Mouse (Mus musculus): ENCODE measurements around the gene Adss. TPM values are rescaled to one million over a fixed set of nuclear protein-coding genes. Genes with fewer than 3 reads are reported as not detected.

Gene Adss
- polyA plus RNA-seq, 1 experiment from 2014 or later: 63.9 TPM

DNA sequence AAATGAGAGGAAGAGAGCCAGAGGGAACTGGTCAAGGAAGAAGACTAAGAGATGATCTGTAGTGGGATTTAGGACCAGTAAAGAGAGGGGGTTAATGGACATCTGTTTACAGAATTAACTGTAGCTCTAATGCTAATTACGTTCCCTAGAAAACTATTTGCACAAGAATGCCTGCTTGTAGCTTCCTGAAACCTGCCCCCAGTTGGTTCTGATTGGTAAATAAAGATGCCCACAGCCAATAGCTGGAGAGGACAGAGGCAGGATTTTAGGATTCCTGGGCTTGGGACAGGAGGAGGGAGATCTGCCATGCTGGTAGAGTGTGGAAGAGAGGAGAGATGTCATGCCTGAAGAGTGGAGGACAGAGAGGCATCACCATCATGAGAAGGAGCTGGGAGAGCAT lies 42.8 kb downstream of the Adss start:
- DNase-seq (ENCODE audit: low spot score): no peak
- Histone ChIP-seq H3K4me3 (no peak overlapping the region), H3K36me3 (replicated peaks) (peaks cover 14% of the 10 kb centered on the region), H3K4me1 (peaks cover 14% of the 10 kb centered on the region), H3K27ac (replicated peaks) (no peak overlapping the region), H3K9me3 (peaks cover 26% of the 10 kb centered on the region), H3K27me3 (replicated peaks; ENCODE audit: low read depth, poor library complexity, severe bottlenecking) (no peaks in the 10 kb centered on the region)
- 46% methylated on average over 1 of the region's 1 CpGs for WGBS

DNA sequence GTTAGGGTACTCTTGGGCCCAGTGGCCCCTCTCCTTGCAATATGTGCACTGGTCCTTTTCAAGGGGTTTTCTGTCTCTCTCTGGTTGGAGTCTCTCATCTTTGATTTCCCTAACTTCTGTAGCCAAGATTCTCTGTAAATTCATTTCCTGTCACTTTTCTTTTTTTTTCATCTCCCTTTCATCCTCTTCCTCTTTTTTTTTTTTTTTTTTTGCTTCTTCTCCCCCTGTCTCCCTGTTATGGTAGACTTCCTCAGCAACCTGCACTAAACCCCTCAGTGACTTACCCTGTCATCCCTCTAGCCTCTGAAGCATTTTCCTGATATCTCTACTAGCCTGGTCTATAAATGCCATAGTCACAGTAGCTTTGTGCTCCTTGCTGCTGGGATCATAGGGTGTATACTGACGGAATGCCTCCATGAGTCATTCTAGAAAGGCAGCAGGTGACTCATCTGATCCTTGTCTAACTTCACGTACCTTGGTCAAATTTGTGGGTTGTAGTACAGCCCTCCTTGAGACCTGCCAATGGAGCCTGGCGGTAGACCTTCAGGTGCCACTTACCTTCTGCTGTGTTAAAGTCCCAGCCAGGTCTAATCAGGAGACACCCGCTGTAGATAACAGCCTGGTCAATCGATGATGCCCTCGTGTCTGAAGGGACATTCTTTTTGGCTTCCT lies 48.3 kb downstream of the Adss start:
- H3K9me3 ChIP-seq: peaks cover 26% of the 10 kb centered on the region
- H3K4me1 ChIP-seq: no peaks in the 10 kb centered on the region
- no peak for DNase-seq (ENCODE audit: low spot score)
- H3K27me3 ChIP-seq (replicated peaks; ENCODE audit: low read depth, poor library complexity, severe bottlenecking): no peaks in the 10 kb centered on the region
- H3K36me3 ChIP-seq (replicated peaks): peaks cover 19% of the 10 kb centered on the region
- WGBS: 96% methylated on average over 6 of the region's 6 CpGs
- no peak overlapping the region for H3K4me3 ChIP-seq
- no peak overlapping the region for H3K27ac ChIP-seq (replicated peaks)

DNA sequence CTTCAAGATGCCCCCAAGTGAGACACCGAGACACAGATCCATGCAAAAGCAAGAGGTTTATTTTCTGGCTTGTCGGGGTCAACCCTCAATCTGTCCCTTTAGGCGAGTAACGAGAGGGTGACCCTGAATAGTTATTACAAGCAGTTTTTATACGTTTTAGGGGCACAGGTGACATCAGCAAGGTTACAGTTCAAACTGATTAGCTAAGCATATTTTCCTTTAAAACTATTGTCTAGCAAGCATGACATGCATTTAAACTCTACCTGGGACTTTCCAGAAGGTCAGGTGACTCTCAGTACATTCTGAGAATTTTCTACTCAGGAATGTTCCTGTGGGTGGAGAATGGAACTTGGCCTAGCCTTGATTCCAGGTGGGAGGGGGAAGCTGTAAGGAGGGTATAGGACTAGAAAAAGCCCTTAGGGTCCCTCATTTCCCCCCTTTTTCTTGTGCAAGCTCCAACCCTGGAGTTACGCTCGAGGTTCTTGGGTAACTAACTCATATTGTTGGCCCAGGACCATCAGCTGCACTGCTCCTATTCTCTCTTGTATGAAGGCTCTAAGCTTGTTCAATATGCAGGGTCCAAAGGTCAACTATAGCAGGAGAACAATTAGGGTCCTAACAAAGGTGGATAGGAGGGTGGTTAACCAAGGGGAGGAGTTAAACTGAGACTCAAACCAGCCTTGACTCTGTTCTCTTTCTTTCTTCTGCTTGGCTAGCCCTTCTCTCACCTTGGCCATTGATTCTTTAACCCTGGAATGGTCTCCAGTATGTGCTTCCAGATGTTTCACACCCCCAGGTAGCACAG lies 51.6 kb downstream of the Adss start:
- DNase-seq (ENCODE audit: low spot score): no peak
- peaks cover 9% of the 10 kb centered on the region; the same call in 1 of the 2 replicates for H3K36me3 ChIP-seq (replicated peaks)
- 81% methylated on average over 7 of the region's 7 CpGs for WGBS

DNA sequence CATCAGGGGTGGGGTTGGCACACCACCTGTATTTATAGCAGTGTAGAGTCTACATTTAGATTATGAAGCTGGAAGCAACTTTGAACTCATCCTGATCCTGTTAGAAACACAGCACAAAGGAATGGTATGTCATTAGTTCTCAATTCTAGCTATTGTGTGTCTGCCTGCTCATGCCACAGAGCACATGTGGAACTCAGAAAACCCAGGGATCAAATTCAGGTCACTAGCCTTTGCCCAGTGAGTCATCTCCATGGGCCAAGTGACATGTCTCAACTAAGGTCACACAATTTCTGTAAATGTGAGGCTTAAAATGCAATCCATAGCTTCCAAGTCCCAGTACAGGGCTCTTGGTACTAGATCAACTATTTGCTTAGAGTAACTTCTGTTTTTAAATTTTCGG lies 54.2 kb downstream of the Adss start:
- Histone ChIP-seq H3K36me3 (replicated peaks) (no peaks in the 10 kb centered on the region), H3K9me3 (no peaks in the 10 kb centered on the region)
- WGBS: 82% methylated on average over 1 of the region's 1 CpGs

More for the DNA sequence above, 51.6 kb downstream of the Adss start:
- peaks cover 10% of the 10 kb centered on the region for H3K9me3 ChIP-seq
- no peaks in the 10 kb centered on the region for H3K4me1 ChIP-seq
- H3K4me3 ChIP-seq: no peak overlapping the region
- H3K27me3 ChIP-seq (replicated peaks; ENCODE audit: low read depth, poor library complexity, severe bottlenecking): no peaks in the 10 kb centered on the region
- no peak overlapping the region for H3K27ac ChIP-seq (replicated peaks)

DNA sequence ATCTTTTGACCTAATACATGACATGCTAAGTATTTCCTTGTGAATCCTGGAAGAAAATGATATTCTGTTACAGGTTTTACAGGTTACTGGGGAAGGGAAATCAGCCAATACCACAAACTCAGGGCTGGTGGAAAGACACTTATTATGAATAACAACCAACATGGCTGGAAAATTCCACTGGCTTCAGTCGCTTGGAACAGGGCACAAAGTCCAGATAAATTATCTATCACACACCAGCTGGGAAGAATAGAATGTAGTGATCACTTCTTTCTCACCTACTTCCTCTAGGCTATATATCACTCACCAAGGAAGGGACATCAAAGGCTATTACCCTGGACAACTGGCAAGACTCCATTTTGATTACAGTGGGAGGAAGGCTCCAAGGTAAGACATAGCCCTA lies 55.6 kb downstream of the Adss start:
- Histone ChIP-seq H3K36me3 (replicated peaks) (no peaks in the 10 kb centered on the region), H3K4me1 (no peaks in the 10 kb centered on the region), H3K27ac (replicated peaks) (no peak overlapping the region), H3K27me3 (replicated peaks; ENCODE audit: low read depth, poor library complexity, severe bottlenecking) (no peaks in the 10 kb centered on the region), H3K4me3 (no peak overlapping the region), H3K9me3 (no peaks in the 10 kb centered on the region)
- no peak for DNase-seq (ENCODE audit: low spot score)
- 85% methylated on average over 1 of the region's 1 CpGs for WGBS

More for the DNA sequence above, 54.2 kb downstream of the Adss start:
- Histone ChIP-seq H3K4me3 (no peak overlapping the region), H3K4me1 (no peaks in the 10 kb centered on the region), H3K27ac (replicated peaks) (no peak overlapping the region), H3K27me3 (replicated peaks; ENCODE audit: low read depth, poor library complexity, severe bottlenecking) (no peaks in the 10 kb centered on the region)
- no peak for DNase-seq (ENCODE audit: low spot score)

DNA sequence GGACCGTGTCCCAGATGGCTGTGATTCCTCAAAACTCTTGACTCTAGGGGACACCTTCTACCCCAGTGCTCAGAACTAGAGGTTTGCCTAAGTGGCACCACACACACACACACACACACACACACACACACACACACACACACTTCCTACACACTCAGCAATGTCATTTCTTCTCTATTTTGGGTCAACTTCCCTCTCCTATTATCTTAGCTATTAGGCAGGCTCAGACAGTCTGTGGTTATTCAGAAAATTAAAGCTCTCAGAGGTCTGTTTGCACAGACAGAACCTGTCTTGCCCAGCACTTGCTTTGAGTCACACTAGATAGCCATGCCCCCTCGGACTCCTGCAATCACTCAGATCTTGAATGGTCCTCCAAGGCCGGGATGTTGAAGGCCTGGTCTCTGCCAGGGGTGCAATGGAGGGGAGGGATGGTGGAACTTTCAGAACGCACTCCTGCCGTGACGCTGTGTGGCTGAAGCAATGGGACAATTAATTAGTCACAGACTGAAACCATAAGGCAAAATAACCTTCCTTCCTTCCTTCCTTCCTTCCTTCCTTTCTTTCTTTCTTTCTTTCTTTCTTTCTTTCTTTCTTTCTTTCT lies 58.7 kb downstream of the Adss start:
- Histone ChIP-seq H3K9me3 (no peaks in the 10 kb centered on the region), H3K27me3 (replicated peaks; ENCODE audit: low read depth, poor library complexity, severe bottlenecking) (no peaks in the 10 kb centered on the region), H3K4me3 (no peak overlapping the region), H3K27ac (replicated peaks) (no peak overlapping the region), H3K36me3 (replicated peaks) (no peaks in the 10 kb centered on the region), H3K4me1 (no peaks in the 10 kb centered on the region)
- WGBS: 66% methylated on average over 6 of the region's 6 CpGs
- no peak for DNase-seq (ENCODE audit: low spot score)

DNA sequence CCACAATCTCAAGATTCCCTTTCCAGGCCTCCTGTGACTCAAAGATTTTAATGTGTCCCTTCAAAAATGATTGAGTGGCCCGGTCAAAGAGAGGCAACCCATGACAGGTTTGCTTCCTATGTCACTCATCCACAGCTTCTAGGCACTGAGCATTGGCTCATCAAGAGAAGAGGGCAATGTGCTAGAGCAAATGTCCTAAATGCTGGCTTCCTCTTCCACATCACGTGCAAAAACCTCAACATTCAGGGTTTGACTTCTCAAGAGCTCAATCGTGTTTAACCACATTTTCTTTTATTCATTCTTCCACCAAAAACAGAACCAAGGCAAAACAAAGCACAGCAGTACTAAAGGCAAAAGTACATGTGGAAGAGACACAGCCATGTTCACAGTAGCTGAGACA lies 64.3 kb downstream of the Adss start:
- Histone ChIP-seq H3K9me3 (peaks cover 6% of the 10 kb centered on the region; the same call in 1 of the 2 replicates), H3K27me3 (replicated peaks; ENCODE audit: low read depth, poor library complexity, severe bottlenecking) (no peaks in the 10 kb centered on the region), H3K4me3 (no peak overlapping the region), H3K36me3 (replicated peaks) (no peaks in the 10 kb centered on the region), H3K27ac (replicated peaks) (no peak overlapping the region), H3K4me1 (peaks cover 8% of the 10 kb centered on the region)
- 89% methylated on average over 3 of the region's 3 CpGs for WGBS
- no peak for DNase-seq (ENCODE audit: low spot score)

DNA sequence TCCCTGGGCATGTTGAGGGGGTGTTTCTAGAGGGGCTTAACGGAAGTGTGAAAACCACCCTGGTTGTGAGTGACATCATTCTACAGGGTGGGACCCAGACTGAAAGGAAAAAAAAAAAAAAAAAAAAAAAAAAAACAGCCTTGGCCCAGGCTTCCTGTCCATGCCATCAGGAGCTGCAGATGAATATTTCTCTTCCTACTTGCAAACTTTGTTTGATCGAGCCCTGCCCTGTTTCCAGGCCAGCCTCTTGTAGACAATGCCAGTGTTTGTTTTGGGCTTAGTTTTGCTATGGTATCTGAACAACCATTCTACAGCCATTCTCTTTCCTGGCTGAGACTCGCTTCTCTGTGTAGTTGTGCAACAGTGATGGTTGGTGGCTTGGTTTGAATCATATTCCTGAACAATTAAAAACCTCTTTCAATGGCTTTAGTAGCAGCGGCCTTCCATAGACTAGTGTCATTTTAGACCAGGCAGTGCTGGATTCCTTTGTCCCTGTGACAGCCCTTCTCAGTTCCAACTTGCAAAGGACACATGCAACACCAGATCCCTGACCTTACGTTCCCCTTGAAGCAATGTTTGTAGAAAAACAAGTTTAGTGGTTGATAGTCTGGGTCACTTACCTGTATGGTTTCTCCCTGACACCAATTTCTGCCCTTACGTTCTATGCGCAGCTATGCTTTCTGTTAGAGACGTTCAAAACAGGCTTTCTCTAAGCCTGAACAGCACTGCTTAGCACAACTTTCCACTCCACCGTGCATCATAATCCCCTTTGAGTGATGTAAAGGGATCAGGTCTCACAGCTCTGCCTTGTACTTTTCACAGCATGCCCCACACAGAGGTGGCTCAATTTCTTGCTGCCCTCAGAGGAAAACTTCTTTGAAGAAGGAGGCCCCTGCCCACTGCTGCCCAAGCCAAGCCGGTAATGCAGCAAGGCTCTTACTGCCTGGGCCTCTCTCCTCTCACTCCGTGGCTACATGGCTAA lies 67.0 kb downstream of the Adss start, which contains the start of gene 1700016C15Rik:
TSS of gene 1700016C15Rik (plus strand) at position 772 of the 982 bp plus-strand sequence.
- Histone ChIP-seq H3K4me3 (no peak within 1 kb of the TSS), H3K27ac (replicated peaks) (no peak within 1 kb of the TSS; the same call in 1 of the 2 replicates), H3K27me3 (replicated peaks; ENCODE audit: low read depth, poor library complexity, severe bottlenecking) (no peaks in the 10 kb centered on the region), H3K4me1 (peaks cover 17% of the 10 kb centered on the region), H3K36me3 (replicated peaks) (no peaks in the 10 kb centered on the region), H3K9me3 (peaks cover 6% of the 10 kb centered on the region; the same call in 1 of the 2 replicates)
- WGBS: 59% methylated on average over 11 of the region's 11 CpGs
- peak; percentile 17 for DNase-seq (ENCODE audit: low spot score)

DNA sequence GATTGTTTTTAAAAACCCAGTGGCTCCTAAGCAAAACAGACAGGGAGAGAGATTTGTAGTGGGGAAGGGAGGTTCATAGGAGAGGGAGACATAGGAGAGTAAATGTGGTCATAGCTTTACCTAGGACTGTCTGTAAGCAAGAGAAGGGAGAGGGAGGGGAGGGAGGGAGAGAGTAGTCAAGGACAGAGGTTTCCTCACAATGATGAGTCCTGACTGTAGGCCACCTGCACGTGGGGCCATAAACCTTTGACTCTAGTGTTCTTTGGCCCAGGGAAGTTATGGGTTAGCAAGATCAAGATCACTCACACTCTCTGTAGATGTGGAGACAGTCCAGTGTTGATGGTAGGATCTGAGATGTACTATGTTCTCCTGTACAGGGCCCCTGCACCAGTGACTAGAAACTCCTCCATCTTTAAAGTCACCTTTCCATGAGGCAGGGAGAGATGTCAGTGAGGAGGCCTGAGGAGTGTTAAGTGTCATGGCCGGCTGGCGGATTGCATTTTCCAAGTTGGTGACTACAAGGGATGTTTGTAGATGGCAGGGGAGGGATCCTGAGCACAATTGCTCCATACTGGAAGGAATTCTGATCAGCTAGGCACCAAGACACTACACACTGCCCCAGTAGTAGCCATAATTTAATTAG lies 68.3 kb downstream of the Adss start:
- no peak overlapping the region for H3K4me3 ChIP-seq
- peaks cover 17% of the 10 kb centered on the region for H3K4me1 ChIP-seq
- no peak for DNase-seq (ENCODE audit: low spot score)
- H3K9me3 ChIP-seq: peaks cover 6% of the 10 kb centered on the region; the same call in 1 of the 2 replicates
- WGBS: 94% methylated on average over 3 of the region's 3 CpGs
- H3K27me3 ChIP-seq (replicated peaks; ENCODE audit: low read depth, poor library complexity, severe bottlenecking): no peaks in the 10 kb centered on the region
- H3K27ac ChIP-seq (replicated peaks): no peak overlapping the region
- no peaks in the 10 kb centered on the region for H3K36me3 ChIP-seq (replicated peaks)

DNA sequence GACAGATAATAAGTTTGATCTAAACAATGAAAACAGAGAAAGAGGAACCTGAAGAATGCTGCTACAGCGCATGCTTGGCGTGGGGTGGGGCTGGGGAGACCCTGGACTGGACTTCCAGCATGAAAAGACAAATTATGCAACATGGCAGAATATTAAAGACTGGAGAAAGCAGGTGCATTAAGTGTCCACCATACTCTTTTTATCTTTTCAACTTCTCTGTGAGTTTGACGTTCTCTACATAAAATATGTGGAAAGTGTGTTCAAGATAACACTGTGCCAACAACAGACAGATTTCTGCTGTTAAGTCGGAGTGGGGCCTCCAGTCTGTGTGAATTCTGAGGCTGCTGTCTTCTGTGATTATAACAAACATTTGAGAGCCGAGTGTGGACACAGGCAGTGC lies 69.4 kb downstream of the Adss start:
- no peaks in the 10 kb centered on the region for H3K36me3 ChIP-seq (replicated peaks)
- H3K27ac ChIP-seq (replicated peaks): no peak overlapping the region
- H3K4me3 ChIP-seq: no peak overlapping the region
- H3K27me3 ChIP-seq (replicated peaks; ENCODE audit: low read depth, poor library complexity, severe bottlenecking): no peaks in the 10 kb centered on the region
- WGBS: 81% methylated on average over 5 of the region's 5 CpGs
- DNase-seq (ENCODE audit: low spot score): no peak
- H3K4me1 ChIP-seq: peaks cover 17% of the 10 kb centered on the region
- peaks cover 6% of the 10 kb centered on the region; the same call in 1 of the 2 replicates for H3K9me3 ChIP-seq

DNA sequence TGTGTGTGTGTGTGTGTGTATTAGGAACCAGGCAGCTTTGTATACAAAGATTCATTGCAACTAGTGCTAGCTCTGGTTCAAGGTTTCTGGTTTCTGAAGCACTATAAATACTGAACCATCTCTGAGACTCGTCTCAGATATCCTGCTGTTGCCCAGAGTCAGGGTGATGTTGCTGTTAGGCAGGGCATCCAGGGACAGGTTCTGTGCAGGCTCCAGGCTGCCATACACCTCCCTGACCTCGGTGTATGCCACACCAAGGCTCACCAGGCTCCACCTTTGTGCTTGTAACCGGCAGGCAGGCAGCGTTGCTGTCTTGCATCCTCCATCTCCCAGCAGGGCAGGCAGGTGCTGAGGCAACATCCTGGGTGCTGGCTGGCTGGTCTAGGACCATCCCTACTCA lies 72.5 kb downstream of the Adss start:
- 77% methylated on average over 4 of the region's 4 CpGs for WGBS
- H3K9me3 ChIP-seq: no peaks in the 10 kb centered on the region
- no peaks in the 10 kb centered on the region for H3K36me3 ChIP-seq (replicated peaks)
- no peaks in the 10 kb centered on the region for H3K27me3 ChIP-seq (replicated peaks; ENCODE audit: low read depth, poor library complexity, severe bottlenecking)
- H3K4me1 ChIP-seq: peaks cover 15% of the 10 kb centered on the region
- H3K4me3 ChIP-seq: no peak overlapping the region
- no peak for DNase-seq (ENCODE audit: low spot score)
- no peak overlapping the region; the same call in 1 of the 2 replicates for H3K27ac ChIP-seq (replicated peaks)
